In the genomic region with DNA sequence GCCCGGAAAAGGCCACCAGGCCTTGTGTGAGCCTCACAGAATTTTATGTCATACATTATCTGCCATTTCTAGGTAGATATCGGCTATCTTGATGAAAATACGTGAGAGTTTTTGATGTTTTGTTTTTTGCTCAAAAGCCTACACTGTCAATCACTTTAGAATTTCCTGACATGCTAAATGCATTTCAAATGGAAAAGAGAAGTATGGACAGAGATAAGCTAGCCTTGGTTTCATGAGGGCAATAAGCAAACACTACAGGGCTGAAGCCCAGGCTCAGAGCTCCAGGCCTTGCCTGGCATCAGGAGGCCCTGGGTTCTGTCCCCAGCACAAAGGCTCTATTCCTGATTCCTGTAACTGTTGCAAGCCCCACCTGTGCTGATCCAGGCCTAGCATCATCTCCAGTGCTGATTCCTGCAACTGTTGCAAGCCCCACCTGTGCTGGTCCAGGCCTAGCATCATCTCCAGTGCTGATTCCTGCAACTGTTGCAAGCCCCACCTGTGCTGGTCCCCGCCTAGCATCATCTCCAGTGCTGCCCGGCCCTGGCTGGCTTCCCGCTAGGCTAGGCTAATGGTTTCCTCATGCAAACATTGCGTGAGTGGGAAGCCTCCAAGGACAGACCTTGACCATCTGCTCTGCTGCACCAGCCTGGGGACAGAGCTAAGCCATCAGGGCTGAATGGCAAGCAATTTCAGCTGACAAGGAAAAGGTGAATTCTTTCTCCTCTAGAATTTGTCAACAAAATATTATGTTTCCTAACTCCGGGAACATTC, we compare ENCODE assay signal across 22 mouse cellular contexts. TPM values are rescaled to one million over a fixed set of nuclear protein-coding genes. Genes with fewer than 3 reads are reported as not detected.
A peak's percentile ranks its signal among the peaks of the same experiment; 100 is the strongest.
DNase-seq lines count a peak whose midpoint lies in the region; ATAC-seq and TF ChIP-seq lines count a peak whose summit lies in the region.
"Had no signal": no experiment of that assay in that cellular context is flagged by ENCODE, and none has a peak within 500 bp of the region (broad histone marks: within the 10 kb centered on the region; RNA-seq: fewer than 3 reads in every experiment).

No protein-coding gene starts in this region.

- H3K9ac ChIP-seq in hindbrain, postnatal 0 days (replicated peaks; ENCODE audit: low read length): no peak overlapping the region
- H3K9ac ChIP-seq in hindbrain, embryonic 13.5 days: no peak overlapping the region
- H3K9ac ChIP-seq in forebrain, embryonic 13.5 days: no peak overlapping the region
- H3K9ac ChIP-seq: stomach, embryonic 15.5 days had no signal

- TF ChIP-seq CTCF in hindbrain, postnatal 0 days (IDR thresholded peaks at IDR 0.05; ENCODE audit: low read depth): no peak

- H3K9me3 ChIP-seq in hindbrain, postnatal 0 days (ENCODE audit: low read length): no peaks in the 10 kb centered on the region
- no peaks in the 10 kb centered on the region for H3K9me3 ChIP-seq in hindbrain, embryonic 13.5 days
- no peaks in the 10 kb centered on the region for H3K9me3 ChIP-seq in forebrain, embryonic 13.5 days (replicated peaks)
- H3K9me3 ChIP-seq: embryonic facial prominence, embryonic 10.5 days; hindbrain, embryonic 10.5 days; stomach, embryonic 15.5 days had no signal

- no peak for ATAC-seq in hindbrain, postnatal 0 days
- ATAC-seq in hindbrain, embryonic 13.5 days (ENCODE audit: low FRiP score): no peak
- ATAC-seq in forebrain, embryonic 13.5 days: no peak
- ATAC-seq: forebrain, embryonic 14.5 days; midbrain, embryonic 16.5 days had no signal

- no peak overlapping the region for H3K4me3 ChIP-seq in hindbrain, postnatal 0 days (ENCODE audit: low read length)
- H3K4me3 ChIP-seq in hindbrain, embryonic 13.5 days: no peak overlapping the region
- no peak overlapping the region for H3K4me3 ChIP-seq in forebrain, embryonic 13.5 days
- H3K4me3 ChIP-seq: embryonic facial prominence, embryonic 10.5 days; heart, adult 2 months; hindbrain, embryonic 10.5 days; stomach, embryonic 15.5 days had no signal

- H3K4me1 ChIP-seq in hindbrain, postnatal 0 days (ENCODE audit: insufficient read depth, low read length): no peaks in the 10 kb centered on the region
- peaks cover 26% of the 10 kb centered on the region for H3K4me1 ChIP-seq in hindbrain, embryonic 13.5 days (replicated peaks)
- peaks cover 14% of the 10 kb centered on the region for H3K4me1 ChIP-seq in forebrain, embryonic 13.5 days

- no peak overlapping the region for H3K27ac ChIP-seq in hindbrain, postnatal 0 days
- H3K27ac ChIP-seq in hindbrain, embryonic 13.5 days: no peak overlapping the region
- H3K27ac ChIP-seq in forebrain, embryonic 13.5 days: no peak overlapping the region
- H3K27ac ChIP-seq: embryonic facial prominence, embryonic 10.5 days; heart, adult 2 months; hindbrain, embryonic 10.5 days; stomach, embryonic 15.5 days had no signal

- no peaks in the 10 kb centered on the region for H3K36me3 ChIP-seq in hindbrain, postnatal 0 days (ENCODE audit: insufficient read depth, low read length)
- H3K36me3 ChIP-seq in hindbrain, embryonic 13.5 days: no peaks in the 10 kb centered on the region; the same call in 1 of the 2 replicates
- H3K36me3 ChIP-seq in forebrain, embryonic 13.5 days (ENCODE audit: poor library complexity, severe bottlenecking): no peaks in the 10 kb centered on the region
- H3K36me3 ChIP-seq: hindbrain, embryonic 10.5 days; stomach, embryonic 15.5 days had no signal

- no peak overlapping the region for H3K4me2 ChIP-seq in hindbrain, postnatal 0 days (ENCODE audit: low read depth, low read length)
- H3K4me2 ChIP-seq in hindbrain, embryonic 13.5 days: no peak overlapping the region
- H3K4me2 ChIP-seq in forebrain, embryonic 13.5 days: no peak overlapping the region
- H3K4me2 ChIP-seq: stomach, embryonic 15.5 days had no signal

- peak; percentile 14 for DNase-seq in hindbrain, postnatal 0 days (ENCODE audit: low spot score)
- peak; percentile 30 for DNase-seq in adrenal gland, postnatal 10 days
- peak; percentile 83 to 88 for DNase-seq in cerebellum, adult 18-20 months
- peak; percentile 86 to 91 for DNase-seq in cerebellum, postnatal 25 days
- DNase-seq in right cerebral cortex, postnatal 14 days: no peak
- DNase-seq in Muller cell, postnatal 12 days (ENCODE audit: inconsistent ontology term): no peak
- DNase-seq: gastrocnemius, postnatal 14 days; heart, adult 2 months; kidney, adult 2 months; kidney, postnatal 25 days; liver; lung, adult 18-20 months; lung, postnatal 14 days had no signal

- 66% methylated on average over 8 of the region's 8 CpGs for WGBS in hindbrain, postnatal 0 days
- 85% methylated on average over 8 of the region's 8 CpGs for WGBS in hindbrain, embryonic 13.5 days
- 85% methylated on average over 8 of the region's 8 CpGs for WGBS in forebrain, embryonic 13.5 days

- H3K27me3 ChIP-seq in hindbrain, postnatal 0 days (ENCODE audit: insufficient read depth, low read length): no peaks in the 10 kb centered on the region
- H3K27me3 ChIP-seq in hindbrain, embryonic 13.5 days: no peaks in the 10 kb centered on the region
- no peaks in the 10 kb centered on the region for H3K27me3 ChIP-seq in forebrain, embryonic 13.5 days
- H3K27me3 ChIP-seq: stomach, embryonic 15.5 days had no signal

RNA-seq across cellular contexts. Expression of a gene that starts 3.5 kb away (rescaled TPM):
- 81.3 and 82.1 TPM in 2 replicates for total RNA-seq in hindbrain, postnatal 0 days (2014; rRNA removed)
- 56.3 and 58.4 TPM in 2 replicates for polyA plus RNA-seq in hindbrain, postnatal 0 days (2015; fragmentation: Nextera tagmentation; extraction: Ambion mirVana)
- polyA plus RNA-seq in hindbrain, embryonic 13.5 days (2015; fragmentation: Nextera tagmentation; extraction: Ambion mirVana): 31.2 and 31.8 TPM in 2 replicates
- 10 to 100 TPM; 18.0 to 23.0 TPM for total RNA-seq in adrenal gland, postnatal 10 days (2021)
- 14.8 and 20.9 TPM in 2 replicates for polyA plus RNA-seq in forebrain, embryonic 13.5 days (2015; fragmentation: Nextera tagmentation; extraction: Ambion mirVana)

RNA-seq across cellular contexts. Expression of a gene that starts 32.1 kb away (rescaled TPM):
- total RNA-seq in hindbrain, postnatal 0 days (2014; rRNA removed): 0.75 and 6.9 TPM in 2 replicates
- 1.5 and 2.1 TPM in 2 replicates for polyA plus RNA-seq in hindbrain, postnatal 0 days (2015; fragmentation: Nextera tagmentation; extraction: Ambion mirVana)
- 0.75 and 1.2 TPM in 2 replicates for polyA plus RNA-seq in hindbrain, embryonic 13.5 days (2015; fragmentation: Nextera tagmentation; extraction: Ambion mirVana)
- under 1 TPM; 0.63 to 0.73 TPM for total RNA-seq in adrenal gland, postnatal 10 days (2021)
- 0.64 and 0.79 TPM in 2 replicates for polyA plus RNA-seq in forebrain, embryonic 13.5 days (2015; fragmentation: Nextera tagmentation; extraction: Ambion mirVana)
- total RNA-seq: common myeloid progenitor, adult 5-6 weeks; megakaryocyte, adult 5-6 weeks had no signal

Comparison
In these comparisons a context has a peak if more than half of its experiments do, and no peak if none do; other contexts are left out.
1. DNase-seq: peak in hindbrain, postnatal 0 days (single experiment), adrenal gland, postnatal 10 days (single experiment), cerebellum, adult 18-20 months (2 of 2) and cerebellum, postnatal 25 days (2 of 2); none in right cerebral cortex, postnatal 14 days (single experiment) and Muller cell, postnatal 12 days (single experiment).